10 mouse cellular contexts compared by ENCODE assay signal in the genomic region with DNA sequence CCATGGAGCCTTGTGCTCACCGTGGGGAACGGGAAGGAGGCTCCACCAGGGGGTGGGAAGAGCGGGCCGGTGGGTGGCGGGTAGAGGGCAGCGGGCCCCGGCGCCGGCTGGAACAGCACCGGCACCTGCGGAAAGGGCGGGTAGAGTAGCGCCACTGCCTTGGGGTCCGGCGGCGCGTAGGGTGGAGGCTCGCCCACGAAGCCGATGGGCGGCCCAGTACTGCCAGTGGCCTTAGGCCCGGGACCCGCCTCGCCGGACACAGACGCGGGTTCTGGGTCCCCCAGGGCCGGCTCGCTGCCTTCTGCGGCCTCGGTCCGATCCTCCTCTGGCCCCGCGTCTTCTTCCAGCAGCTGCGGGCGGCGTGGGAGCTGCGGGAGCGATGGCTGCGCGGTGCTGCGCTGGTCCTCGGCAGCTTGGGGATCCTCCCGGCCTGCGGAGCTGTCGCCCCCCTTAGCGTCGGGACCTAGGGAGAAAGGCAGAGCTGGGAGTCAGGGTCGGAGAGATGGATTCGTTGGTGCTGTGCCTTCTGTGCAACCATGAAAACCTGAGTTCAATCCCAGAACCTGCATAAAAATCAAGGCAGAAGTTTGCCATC. TPM values are rescaled to one million over a fixed set of nuclear protein-coding genes. Genes with fewer than 3 reads are reported as not detected.
A peak's percentile ranks its signal among the peaks of the same experiment; 100 is the strongest.
DNase-seq lines count a peak whose midpoint lies in the region; ATAC-seq and TF ChIP-seq lines count a peak whose summit lies in the region.
"Had no signal": no experiment of that assay in that cellular context is flagged by ENCODE, and none has a peak within 500 bp of the region (broad histone marks: within the 10 kb centered on the region; RNA-seq: fewer than 3 reads in every experiment).

No protein-coding gene starts in this region.

- peak overlapping the region; percentile 51 for H3K4me3 ChIP-seq in heart, embryonic 13.5 days
- H3K4me3 ChIP-seq in forebrain, postnatal 0 days (ENCODE audit: low read depth, low read length) = peak overlapping the region; percentile 35
- H3K4me3 ChIP-seq in liver, postnatal 0 days (ENCODE audit: low read depth, low read length) = no peak overlapping the region
- H3K4me3 ChIP-seq: erythroblast, embryonic 14.5 days; myocyte had no signal

- peak overlapping the region; percentile 80 for H3K4me2 ChIP-seq in heart, embryonic 13.5 days
- peak overlapping the region; percentile 71 for H3K4me2 ChIP-seq in forebrain, postnatal 0 days (ENCODE audit: low read depth)
- peak overlapping the region; percentile 24; the same call in 1 of the 2 replicates for H3K4me2 ChIP-seq in liver, postnatal 0 days (ENCODE audit: low read depth, low read length)

- no peaks in the 10 kb centered on the region for H3K9me3 ChIP-seq in heart, embryonic 13.5 days
- H3K9me3 ChIP-seq in forebrain, postnatal 0 days (ENCODE audit: low read length) = no peaks in the 10 kb centered on the region
- H3K9me3 ChIP-seq in liver, postnatal 0 days (ENCODE audit: low read length) = no peaks in the 10 kb centered on the region

- ATAC-seq in heart, embryonic 13.5 days (ENCODE audit: extremely low read depth, insufficient number of reproducible peaks, low FRiP score, low TSS enrichment) = no peak
- peak; percentile 59 for ATAC-seq in forebrain, postnatal 0 days
- ATAC-seq in liver, postnatal 0 days = no peak

- TF ChIP-seq CTCF in brain, embryonic 14.5 days (IDR thresholded peaks at IDR 0.05; ENCODE audit: borderline replicate concordance, extremely low read depth, insufficient read depth, insufficient read length) = no peak
- TF ChIP-seq CTCF in forebrain, postnatal 0 days (IDR thresholded peaks at IDR 0.05; ENCODE audit: low read depth) = no peak
- TF ChIP-seq CTCF in liver, postnatal 0 days (IDR thresholded peaks at IDR 0.05; ENCODE audit: low read depth) = no peak

- peaks cover 14% of the 10 kb centered on the region for H3K4me1 ChIP-seq in heart, embryonic 13.5 days
- H3K4me1 ChIP-seq in forebrain, postnatal 0 days (ENCODE audit: insufficient read depth) = no peaks in the 10 kb centered on the region
- H3K4me1 ChIP-seq in liver, postnatal 0 days (ENCODE audit: insufficient read depth) = no peaks in the 10 kb centered on the region; the same call in 1 of the 2 replicates

- TF ChIP-seq POLR2A in brain, embryonic 14.5 days (IDR thresholded peaks at IDR 0.05; ENCODE audit: borderline replicate concordance, extremely low read depth, insufficient read depth, insufficient read length, poor library complexity, severe bottlenecking) = no peak

- H3K27me3 ChIP-seq in heart, embryonic 13.5 days (replicated peaks) = peaks cover 73% of the 10 kb centered on the region
- H3K27me3 ChIP-seq in forebrain, postnatal 0 days (ENCODE audit: insufficient read depth, low read length) = peaks cover 21% of the 10 kb centered on the region; the same call in 1 of the 2 replicates
- H3K27me3 ChIP-seq in liver, postnatal 0 days (ENCODE audit: insufficient read depth, low read length) = peaks cover 43% of the 10 kb centered on the region

- TF ChIP-seq EP300 in liver, postnatal 0 days (IDR thresholded peaks at IDR 0.05; ENCODE audit: low read depth) = no peak

- peak overlapping the region; percentile 77 for H3K9ac ChIP-seq in heart, embryonic 13.5 days
- H3K9ac ChIP-seq in forebrain, postnatal 0 days = peak overlapping the region; percentile 56
- H3K9ac ChIP-seq in liver, postnatal 0 days (replicated peaks) = no peak overlapping the region

- no peak overlapping the region for H3K27ac ChIP-seq in heart, embryonic 13.5 days (replicated peaks)
- no peak overlapping the region for H3K27ac ChIP-seq in forebrain, postnatal 0 days (ENCODE audit: low read depth, low read length)
- H3K27ac ChIP-seq in liver, postnatal 0 days (ENCODE audit: low read depth) = no peak overlapping the region

- DNase-seq in heart, postnatal 36 days = no peak
- peak; percentile 9 for DNase-seq in brain, embryonic 14.5 days (ENCODE audit: low read depth)
- DNase-seq in forebrain, postnatal 0 days = peak; percentile 25
- no peak for DNase-seq in liver, postnatal 0 days
- DNase-seq in frontal cortex, postnatal 36 days (ENCODE audit: low spot score in 2 of 2) = no peak
- no peak for DNase-seq in layer of hippocampus, adult 9-11 months
- no peak for DNase-seq in spleen, postnatal 36 days (ENCODE audit: low spot score in 2 of 2)

- intact Hi-C loops in heart, postnatal 36 days (cut with DNase I) = no loop called here

- no peaks in the 10 kb centered on the region for H3K36me3 ChIP-seq in heart, embryonic 13.5 days
- H3K36me3 ChIP-seq in forebrain, postnatal 0 days (ENCODE audit: insufficient read depth) = no peaks in the 10 kb centered on the region
- no peaks in the 10 kb centered on the region for H3K36me3 ChIP-seq in liver, postnatal 0 days (replicated peaks; ENCODE audit: insufficient read depth, low read length)

- WGBS in heart, embryonic 13.5 days = 3% methylated on average over 50 of the region's 50 CpGs
- 8% methylated on average over 40 of the region's 50 CpGs for WGBS in forebrain, postnatal 0 days
- 19% methylated on average over 45 of the region's 50 CpGs for WGBS in liver, postnatal 0 days (ENCODE audit: insufficient replicate concordance)

RNA-seq across cellular contexts. Expression of a gene that starts 4.2 kb away (rescaled TPM):
- polyA plus RNA-seq in heart, embryonic 13.5 days (2015; fragmentation: Nextera tagmentation; extraction: Ambion mirVana) = 0.18 TPM in 1 of 2 replicates, not detected in the other
- total RNA-seq in heart, postnatal 36 days (2021) = not detected
- polyA plus RNA-seq in brain, embryonic 14.5 days (2012; rRNA removed) = 0.20 and 0.25 TPM in 2 replicates
- 0.86 and 1.5 TPM in 2 replicates for total RNA-seq in forebrain, postnatal 0 days (2014; rRNA removed)
- polyA plus RNA-seq in forebrain, postnatal 0 days (2015; fragmentation: Nextera tagmentation; extraction: Ambion mirVana) = 0.18 TPM in 1 of 2 replicates, not detected in the other
- polyA plus RNA-seq in liver, postnatal 0 days (2015; fragmentation: Nextera tagmentation; extraction: Ambion mirVana) = 0.13 and 0.19 TPM in 2 replicates
- polyA plus RNA-seq: erythroblast, embryonic 14.5 days; myocyte had no signal

RNA-seq across cellular contexts. Expression of a gene that starts 11.8 kb away (rescaled TPM):
- not detected in 2 replicates for polyA plus RNA-seq in heart, embryonic 13.5 days (2015; fragmentation: Nextera tagmentation; extraction: Ambion mirVana)
- total RNA-seq in heart, postnatal 36 days (2021) = not detected
- not detected in 2 replicates for polyA plus RNA-seq in brain, embryonic 14.5 days (2012; rRNA removed)
- total RNA-seq in forebrain, postnatal 0 days (2014; rRNA removed) = not detected in 2 replicates
- not detected in 2 replicates for polyA plus RNA-seq in forebrain, postnatal 0 days (2015; fragmentation: Nextera tagmentation; extraction: Ambion mirVana)
- not detected in 2 replicates for polyA plus RNA-seq in liver, postnatal 0 days (2015; fragmentation: Nextera tagmentation; extraction: Ambion mirVana)
- polyA plus RNA-seq: erythroblast, embryonic 14.5 days; myocyte had no signal

RNA-seq across cellular contexts. Expression of a gene that starts 40.0 kb away (rescaled TPM):
- polyA plus RNA-seq in heart, embryonic 13.5 days (2015; fragmentation: Nextera tagmentation; extraction: Ambion mirVana) = 24.6 and 26.2 TPM in 2 replicates
- total RNA-seq in heart, postnatal 36 days (2021) = 10 to 100 TPM; 20.2 to 24.3 TPM
- polyA plus RNA-seq in brain, embryonic 14.5 days (2012; rRNA removed) = 41.8 and 51.7 TPM in 2 replicates
- 34.5 and 39.7 TPM in 2 replicates for total RNA-seq in forebrain, postnatal 0 days (2014; rRNA removed)
- polyA plus RNA-seq in forebrain, postnatal 0 days (2015; fragmentation: Nextera tagmentation; extraction: Ambion mirVana) = 31.2 and 36.7 TPM in 2 replicates
- 6.1 and 7.2 TPM in 2 replicates for polyA plus RNA-seq in liver, postnatal 0 days (2015; fragmentation: Nextera tagmentation; extraction: Ambion mirVana)

RNA-seq across cellular contexts. Expression of a gene that starts 41.0 kb away (rescaled TPM):
- 30.7 and 34.2 TPM in 2 replicates for polyA plus RNA-seq in heart, embryonic 13.5 days (2015; fragmentation: Nextera tagmentation; extraction: Ambion mirVana)
- total RNA-seq in heart, postnatal 36 days (2021) = 10 to 100 TPM; 32.5 to 33.1 TPM
- polyA plus RNA-seq in brain, embryonic 14.5 days (2012; rRNA removed) = 43.2 and 47.8 TPM in 2 replicates
- 52.3 and 68.7 TPM in 2 replicates for total RNA-seq in forebrain, postnatal 0 days (2014; rRNA removed)
- polyA plus RNA-seq in forebrain, postnatal 0 days (2015; fragmentation: Nextera tagmentation; extraction: Ambion mirVana) = 22.4 and 27.3 TPM in 2 replicates
- polyA plus RNA-seq in liver, postnatal 0 days (2015; fragmentation: Nextera tagmentation; extraction: Ambion mirVana) = 7.1 and 7.9 TPM in 2 replicates

RNA-seq across cellular contexts. Expression of a gene that starts 55.1 kb away (rescaled TPM):
- polyA plus RNA-seq in heart, embryonic 13.5 days (2015; fragmentation: Nextera tagmentation; extraction: Ambion mirVana) = 9.2 and 10.1 TPM in 2 replicates
- total RNA-seq in heart, postnatal 36 days (2021) = 10 to 100 TPM; 16.2 to 19.3 TPM
- polyA plus RNA-seq in brain, embryonic 14.5 days (2012; rRNA removed) = 67.6 and 78.8 TPM in 2 replicates
- 74.9 and 82.9 TPM in 2 replicates for total RNA-seq in forebrain, postnatal 0 days (2014; rRNA removed)
- 32.3 and 40.3 TPM in 2 replicates for polyA plus RNA-seq in forebrain, postnatal 0 days (2015; fragmentation: Nextera tagmentation; extraction: Ambion mirVana)
- polyA plus RNA-seq in liver, postnatal 0 days (2015; fragmentation: Nextera tagmentation; extraction: Ambion mirVana) = 4.6 and 5.1 TPM in 2 replicates

Comparison
In these comparisons a context has a peak if more than half of its experiments do, and no peak if none do; other contexts are left out.
1. H3K4me2 ChIP-seq: peak in every context shown above with its lines; median percentile 80 in heart, embryonic 13.5 days; 71 in forebrain, postnatal 0 days; 24 in liver, postnatal 0 days.
2. DNase-seq: peak in brain, embryonic 14.5 days (single experiment) and forebrain, postnatal 0 days (single experiment); none in heart, postnatal 36 days (0 of 2), liver, postnatal 0 days (single experiment), frontal cortex, postnatal 36 days (0 of 2), layer of hippocampus, adult 9-11 months (single experiment) and spleen, postnatal 36 days (0 of 2).